Mouse (Mus musculus) heart, adult 8-10 months (tissue): ENCODE measurements around the gene Hpn. TPM values are rescaled to one million over a fixed set of nuclear protein-coding genes. Genes with fewer than 3 reads are reported as not detected.

Source experiments
- DNase-seq: peaks from one replicate; pipeline ENCODE4 v3.0.0; 2022; ENCODE audit warnings: low spot score
- total RNA-seq, 4 experiments: library from RNA; stranded (reverse); gene quantifications; 2 replicates each; pipeline ENCODE4 v1.2.4; 2022

The Hpn gene
- total RNA-seq, 4 experiments from 2014 or later, result 2.2 to 3.7 (median 2.6) TPM

DNA sequence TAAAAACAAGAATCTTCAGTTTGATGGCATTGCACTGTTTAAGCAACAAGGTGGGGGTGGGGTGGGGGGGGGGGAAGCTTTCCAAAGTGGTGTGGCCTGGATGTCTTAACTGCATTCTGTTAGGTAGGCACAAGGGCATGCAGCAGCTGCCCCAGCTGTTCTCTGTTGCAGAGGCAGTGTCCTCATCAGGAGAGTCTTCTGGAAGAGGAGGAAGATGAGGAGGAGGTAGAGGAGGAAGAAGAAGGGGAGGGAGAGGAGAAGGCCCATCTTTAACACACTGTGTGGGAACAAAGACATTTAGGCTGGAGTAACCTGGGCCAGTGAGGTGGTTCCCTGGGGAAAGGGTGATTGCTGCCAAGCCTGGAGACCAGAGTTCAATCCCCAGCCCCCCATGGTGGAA is 33.0 kb downstream of the Hpn start:
- no peak for DNase-seq

DNA sequence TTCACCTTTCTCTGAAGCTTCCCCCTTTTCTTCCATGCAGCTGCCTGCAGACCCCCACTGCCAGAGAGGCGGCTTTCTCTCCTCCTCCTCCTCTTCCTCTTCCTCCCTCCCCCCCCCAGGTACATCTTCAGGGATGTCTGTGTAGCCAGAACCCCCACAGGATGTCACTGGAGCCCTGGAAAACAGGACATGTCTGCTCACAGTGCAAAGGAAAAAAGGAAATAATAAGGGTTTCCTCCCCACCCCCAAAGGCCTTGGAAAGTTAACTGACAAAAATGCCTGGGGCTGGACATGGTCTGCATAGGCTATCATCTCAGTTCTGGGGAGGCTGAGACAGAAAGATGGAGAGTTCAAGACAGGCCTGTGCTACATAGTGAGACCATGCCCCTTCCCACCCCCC is 34.0 kb downstream of the Hpn start:
- no peak for DNase-seq

DNA sequence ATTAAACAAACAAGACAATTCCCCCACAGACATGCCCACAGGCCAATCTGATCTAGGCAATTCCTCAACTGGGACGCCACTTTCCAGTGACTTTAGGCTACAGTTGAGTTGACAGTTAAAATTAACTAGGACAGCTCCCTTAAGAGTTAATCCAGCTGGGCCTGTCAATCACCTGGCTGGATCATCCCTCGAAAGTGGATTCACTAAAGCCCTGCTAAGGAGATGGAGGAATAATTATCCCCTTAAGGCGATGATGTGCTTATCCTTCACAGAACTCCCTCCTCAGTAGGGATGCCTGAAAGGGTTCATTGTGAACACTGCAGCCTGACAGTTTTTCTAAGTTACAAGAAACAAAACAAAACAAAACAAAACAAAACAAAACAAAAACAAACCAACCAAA is 34.5 kb downstream of the Hpn start:
- DNase-seq, result no peak

DNA sequence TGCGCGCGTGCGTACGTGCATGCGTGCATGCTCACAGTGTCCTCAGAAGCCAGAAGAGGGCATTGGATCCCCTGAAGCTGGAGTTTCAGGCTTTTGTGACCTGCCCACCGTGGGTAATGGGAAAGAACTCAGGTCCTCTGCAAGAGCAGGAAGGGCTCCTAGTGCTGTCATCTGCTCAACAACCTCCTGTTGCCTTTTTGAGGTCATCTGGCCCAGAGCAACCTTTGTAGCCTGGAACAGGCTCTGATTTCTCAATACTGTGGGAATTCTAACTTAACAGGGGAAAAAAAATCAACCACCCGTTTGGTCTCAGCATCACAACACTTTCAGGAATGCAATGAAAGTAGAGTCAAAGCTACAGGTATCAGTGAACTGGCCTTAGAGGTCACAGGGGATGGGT is 35.4 kb downstream of the Hpn start:
- no peak for DNase-seq

DNA sequence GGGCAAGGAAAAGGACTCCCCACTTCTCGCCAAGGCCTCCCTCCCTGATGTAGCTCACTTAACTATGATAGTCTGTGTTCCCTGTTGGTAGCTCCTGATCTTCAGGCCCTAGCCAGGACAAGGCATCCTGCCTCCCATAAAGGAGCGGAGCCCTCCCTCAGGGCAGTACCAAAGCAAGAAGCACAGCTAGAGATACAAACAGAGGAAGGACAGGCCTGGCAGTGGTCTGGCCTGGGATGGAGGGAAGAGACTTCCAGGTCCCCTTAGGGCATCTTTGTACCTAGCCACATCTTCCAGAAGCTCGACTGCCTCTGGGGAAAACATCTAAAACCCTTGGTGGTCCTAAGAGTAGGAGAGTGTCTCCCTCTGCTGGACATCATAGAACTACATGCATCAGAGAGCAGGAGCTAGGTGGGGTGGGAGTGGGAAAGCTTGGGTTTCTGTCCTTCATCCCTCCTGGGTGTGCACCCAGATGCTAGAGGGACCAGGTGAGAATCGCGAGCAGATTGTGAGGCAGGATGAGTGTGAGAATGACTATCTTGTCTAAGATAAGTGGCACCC is 37.1 kb downstream of the Hpn start:
- peak; percentile 57 for DNase-seq

DNA sequence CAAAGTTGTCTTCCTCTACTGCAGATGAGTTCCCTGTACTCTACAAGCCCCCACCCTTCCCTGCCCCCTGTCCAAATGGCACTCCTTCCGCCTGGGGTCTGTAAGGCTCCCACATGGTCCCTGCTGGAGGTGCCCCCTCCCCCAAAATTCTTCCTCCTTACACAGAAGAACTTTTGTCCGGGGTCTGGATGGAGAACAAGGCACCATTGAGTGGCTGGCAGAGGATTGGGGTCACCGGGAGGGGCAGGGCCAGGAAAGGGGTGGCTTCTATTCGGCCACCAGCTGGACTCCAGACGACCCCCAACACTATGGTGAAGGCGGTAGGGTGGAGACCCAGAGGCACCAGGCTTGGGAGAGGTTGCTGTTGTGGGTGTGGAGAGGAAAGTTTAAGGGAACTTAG is 37.6 kb downstream of the Hpn start:
- no peak for DNase-seq

DNA sequence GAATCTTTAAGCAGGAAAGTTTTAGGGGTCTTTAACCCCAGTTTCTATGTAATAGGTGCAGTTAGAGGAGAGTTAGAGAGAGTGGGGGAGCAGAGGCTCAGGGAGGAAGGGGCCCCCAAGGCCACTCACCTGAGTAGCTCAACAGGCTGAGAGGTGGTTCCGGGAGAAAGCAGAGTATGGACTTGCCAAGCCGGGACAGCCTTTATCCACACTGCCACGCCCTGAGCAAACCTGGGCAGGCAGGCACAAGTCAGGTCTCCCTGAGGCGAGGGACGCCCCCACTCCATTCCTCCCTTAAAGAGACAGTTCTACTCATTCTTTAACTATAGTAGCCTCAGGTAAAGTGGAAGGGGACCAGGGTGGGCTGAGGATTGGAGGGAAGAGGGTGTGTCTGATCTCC is 38.6 kb downstream of the Hpn start, which contains the start of gene Fxyd3:
TSS of gene Fxyd3 (minus strand) at position 213 of the 400 bp plus-strand sequence.
- no peak for DNase-seq

DNA sequence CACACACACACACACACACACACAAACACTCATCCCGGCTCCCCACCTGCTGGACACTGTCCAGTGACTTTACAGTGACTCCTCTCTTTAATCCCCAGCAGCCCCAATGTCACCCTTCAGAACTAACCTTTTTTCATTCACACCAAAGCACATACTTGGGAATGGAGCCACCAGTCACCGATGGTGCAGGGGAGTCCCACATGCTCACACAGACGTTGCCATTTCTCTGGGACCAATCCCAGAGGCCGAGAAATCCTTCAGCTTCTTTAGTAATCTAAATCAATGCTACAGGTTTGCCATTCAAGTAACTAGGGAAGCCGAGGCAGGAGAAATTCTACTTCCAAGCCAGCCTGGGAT is 40.4 kb downstream of the Hpn start:
- no peak for DNase-seq

DNA sequence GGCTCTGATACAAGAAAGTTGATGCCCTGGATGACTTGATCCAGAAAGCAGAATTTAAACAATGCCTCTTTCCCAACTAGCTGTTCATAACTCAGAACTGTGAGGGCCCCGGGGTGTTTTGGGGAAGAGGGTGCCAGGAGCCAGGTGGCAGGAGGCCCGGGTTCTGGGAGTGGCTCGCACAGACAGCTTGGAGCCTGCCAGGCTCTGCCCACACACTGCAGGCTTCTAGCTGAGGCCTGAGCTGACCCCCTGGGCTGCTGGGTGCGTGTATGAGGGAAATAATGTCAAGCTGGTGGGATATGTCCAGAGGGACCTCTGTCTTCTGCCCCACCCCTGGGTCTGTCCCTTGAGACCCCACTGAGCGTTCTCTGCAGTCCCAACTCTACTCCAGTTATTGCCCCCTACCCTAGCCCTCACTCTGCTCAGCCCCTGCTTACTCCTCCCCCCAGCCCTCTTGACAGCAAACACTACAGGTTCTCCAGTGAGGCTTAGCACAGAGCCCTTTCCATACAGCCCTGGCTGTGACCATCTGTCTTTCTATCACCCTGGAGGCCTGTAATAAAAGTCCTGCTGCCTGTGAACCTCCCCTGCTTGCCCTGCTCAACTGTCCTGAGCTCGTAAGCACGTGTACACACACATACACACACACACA is 40.9 kb downstream of the Hpn start:
- DNase-seq, result no peak

DNA sequence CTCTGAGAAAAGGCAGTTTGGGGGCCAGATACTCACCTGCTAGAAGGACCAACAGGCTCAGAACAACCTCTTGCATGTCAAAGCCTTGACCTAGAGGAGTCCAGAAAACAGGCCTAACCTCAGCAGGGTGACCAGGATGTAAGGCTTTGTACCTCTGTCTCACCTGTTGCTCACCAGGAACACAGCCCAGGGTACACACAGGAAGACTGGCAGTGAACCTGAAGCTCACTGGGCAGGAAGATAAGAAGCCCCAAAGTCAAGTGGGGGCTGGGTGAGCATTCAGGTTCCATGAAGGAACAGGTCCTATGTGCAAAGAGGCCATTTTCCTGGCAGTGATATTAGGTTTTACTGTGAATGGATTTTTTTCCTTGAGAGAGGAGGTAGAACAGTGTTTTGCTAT is 41.5 kb downstream of the Hpn start:
- no peak for DNase-seq

DNA sequence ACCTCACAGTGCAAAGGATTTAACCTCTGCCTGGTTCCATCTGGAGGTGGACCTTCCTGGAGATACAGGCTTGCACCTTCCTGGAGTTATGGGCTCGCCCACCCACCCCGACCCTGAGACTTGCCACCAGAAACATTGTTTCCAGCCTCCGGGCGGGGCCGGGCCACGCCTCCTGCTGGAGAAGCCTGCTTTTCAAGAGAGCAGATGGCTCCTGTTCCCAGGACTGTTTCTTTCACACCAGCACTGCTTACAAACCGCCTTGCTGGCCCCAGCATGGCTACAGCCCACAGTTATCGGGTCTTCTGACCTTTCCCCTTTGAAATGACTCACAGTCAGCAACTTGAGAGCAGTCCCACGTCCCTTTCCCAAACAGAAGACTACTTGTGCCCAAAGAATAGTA is 42.8 kb downstream of the Hpn start:
- DNase-seq, result no peak

DNA sequence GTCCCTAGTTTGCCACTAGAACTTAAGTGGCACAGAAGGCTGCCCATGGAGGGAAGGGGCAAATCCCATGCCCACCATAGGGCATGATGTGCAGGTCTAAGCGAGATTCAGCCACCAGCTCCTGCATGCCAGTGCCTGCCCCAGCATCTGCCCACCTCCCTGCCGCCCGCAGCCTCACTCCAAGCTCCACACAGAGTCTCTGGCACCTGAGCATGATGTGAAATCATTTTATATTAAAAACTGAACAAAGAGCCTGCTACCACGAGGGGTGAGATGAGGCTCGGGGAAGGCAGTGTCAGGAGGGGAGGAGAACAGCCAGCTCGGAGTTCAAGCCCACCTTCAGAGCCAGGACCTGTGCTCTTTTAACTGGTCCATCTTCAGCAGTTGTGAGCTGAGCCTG is 44.8 kb downstream of the Hpn start:
- no peak for DNase-seq

DNA sequence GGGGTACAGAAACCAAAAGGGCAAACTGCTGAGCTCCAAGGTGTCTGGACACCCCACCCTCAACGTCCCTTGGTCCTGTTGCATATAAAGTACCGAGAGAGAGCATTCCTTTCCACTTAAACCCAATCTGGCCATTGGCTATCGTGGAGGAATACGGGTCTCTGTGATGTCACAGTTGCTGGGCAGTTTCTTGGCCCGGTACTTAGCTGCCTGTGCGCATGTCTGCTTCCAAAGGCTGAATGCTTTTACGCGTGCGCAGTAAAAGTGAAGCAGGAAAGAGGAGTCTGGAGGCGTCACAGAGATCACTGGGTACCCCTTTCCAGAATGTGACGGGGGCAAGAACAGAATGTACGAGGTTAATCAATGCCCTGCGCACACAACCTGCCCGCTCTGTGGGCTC is 45.6 kb downstream of the Hpn start:
- no peak for DNase-seq

DNA sequence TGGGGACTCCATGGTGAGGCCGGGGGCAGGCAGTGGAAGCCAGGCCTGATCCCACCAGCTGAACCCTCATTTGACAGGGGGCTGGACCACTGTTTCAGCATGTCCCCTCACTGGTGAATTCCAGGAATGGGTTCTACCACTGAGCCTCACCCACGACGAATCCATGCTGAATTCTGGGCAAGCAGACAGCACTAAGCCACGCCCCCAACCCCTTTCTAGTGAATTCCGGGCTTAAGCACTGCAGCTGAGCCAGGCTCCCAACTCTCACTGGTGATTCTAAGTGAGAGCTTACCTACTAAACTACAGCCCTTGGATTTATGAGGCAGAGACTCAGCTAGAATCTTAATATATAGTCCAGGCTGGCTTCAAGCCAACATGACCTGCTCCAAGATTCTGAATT is 47.3 kb downstream of the Hpn start:
- DNase-seq, result no peak

DNA sequence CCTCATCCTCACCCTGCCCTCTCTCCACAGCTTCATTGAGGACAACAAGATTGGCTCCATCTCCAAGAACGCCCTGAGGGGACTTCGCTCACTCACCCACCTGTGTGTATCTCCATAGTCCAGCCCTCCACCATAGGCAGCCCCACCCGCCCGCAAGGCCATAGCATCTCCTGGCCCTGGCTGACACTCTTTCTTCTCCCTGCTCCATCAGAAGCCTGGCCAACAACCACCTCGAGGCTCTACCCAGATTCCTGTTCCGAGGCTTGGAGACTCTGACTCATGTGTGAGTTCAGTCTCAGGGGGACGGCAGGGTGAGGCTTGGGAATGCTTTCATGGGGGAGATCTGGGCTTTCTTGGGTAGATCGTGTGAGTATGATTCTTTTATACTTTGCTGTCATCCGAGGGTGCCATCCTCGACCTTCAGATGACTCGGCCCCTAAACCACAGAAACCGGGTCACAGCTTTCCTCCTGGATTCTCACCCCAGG is 52.0 kb downstream of the Hpn start:
- no peak for DNase-seq

DNA sequence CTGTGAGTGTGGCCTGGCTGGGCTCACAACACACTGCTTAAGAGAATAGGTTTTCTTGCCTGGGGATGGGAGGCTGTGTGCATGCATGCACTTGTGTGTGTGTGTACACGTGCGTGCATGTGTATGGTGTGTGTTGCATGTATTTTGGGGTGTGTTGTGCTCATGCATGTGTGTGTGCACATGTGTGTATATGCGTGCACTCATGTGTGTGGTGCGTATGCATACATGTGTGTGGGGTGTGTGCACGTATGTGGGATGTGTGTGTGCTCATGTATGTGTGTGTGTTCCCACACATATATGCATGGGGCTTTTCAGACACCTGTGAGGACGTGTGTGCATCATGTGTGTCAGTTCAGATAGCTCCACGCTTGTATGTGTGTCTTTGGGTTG is 54.5 kb downstream of the Hpn start:
- DNase-seq, result no peak

DNA sequence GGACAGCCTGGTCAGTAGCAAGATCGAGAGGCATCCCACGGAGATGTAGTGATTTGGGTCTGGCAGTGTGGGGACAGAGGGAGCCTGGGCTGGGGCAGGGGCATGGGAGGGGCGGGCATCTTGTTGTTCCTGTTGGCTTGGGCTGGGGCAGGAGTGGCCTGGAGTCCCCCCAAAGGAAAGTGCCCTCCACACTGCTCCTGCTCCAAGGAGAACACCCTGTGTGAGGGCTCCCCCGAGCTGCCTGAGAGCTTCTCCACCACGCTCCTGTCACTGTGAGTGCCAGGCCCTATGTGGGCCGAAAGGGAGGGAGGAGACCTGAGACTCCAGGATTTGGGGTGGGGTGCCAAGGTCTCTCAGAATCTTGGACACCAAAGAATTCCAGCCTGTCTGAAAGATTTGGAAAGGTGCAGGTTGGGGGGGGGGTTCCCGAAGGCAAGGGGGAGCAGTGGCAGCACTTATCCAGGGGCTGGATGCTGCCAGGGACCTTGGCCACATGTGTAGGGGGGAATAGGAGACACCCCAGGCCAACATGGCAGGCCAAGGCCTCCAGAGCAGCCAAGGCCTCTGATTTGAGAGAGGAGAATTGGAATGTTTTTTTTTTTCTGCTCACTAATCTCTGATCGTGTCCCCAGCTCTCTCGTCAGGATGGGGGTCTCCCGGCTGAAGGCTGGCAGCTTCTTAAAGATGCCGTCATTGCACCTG is 55.0 kb downstream of the Hpn start:
- no peak for DNase-seq

DNA sequence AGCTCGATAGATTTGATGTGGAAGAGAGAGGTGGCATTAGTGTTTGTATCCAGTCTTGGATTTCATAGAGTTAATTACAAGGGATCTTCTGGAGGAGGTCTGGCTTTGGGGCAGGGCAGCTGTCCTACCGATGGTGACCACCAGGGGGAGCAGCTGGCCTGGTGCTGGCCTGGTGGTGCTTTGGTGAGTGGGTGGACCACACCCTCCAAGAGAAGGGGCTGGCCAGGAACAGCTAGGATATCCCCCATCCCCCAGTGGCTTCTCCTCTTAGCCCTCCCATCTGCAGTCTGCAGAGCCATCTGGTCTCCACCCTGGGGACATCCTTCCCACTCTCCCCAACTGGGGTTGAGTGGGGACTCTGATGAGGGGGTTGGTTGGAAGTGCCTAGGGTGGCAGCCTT is 56.0 kb downstream of the Hpn start, which contains the start of gene Lgi4:
TSS of gene Lgi4 (plus strand) at position 235 of the 400 bp plus-strand sequence.
- DNase-seq, result peak; percentile 89

DNA sequence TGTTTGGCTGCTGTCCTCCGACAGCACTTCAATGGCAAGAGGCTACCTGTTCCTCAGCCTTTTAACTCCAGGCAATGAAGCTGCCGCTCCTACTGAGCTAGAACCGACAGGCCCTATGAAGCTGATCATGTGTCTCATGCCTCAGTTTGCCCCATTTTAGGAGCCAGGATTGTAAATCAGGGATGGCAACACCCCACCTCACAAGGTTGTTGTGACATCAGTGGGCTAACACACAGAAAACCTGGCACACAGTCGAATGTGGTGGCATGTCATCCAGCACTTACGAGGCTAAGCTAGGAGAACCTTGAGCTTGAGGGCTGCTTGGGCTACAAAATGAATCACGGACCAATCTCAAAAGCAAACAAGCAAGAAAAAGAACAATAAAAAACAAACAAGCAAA is 56.9 kb downstream of the Hpn start:
- no peak for DNase-seq

DNA sequence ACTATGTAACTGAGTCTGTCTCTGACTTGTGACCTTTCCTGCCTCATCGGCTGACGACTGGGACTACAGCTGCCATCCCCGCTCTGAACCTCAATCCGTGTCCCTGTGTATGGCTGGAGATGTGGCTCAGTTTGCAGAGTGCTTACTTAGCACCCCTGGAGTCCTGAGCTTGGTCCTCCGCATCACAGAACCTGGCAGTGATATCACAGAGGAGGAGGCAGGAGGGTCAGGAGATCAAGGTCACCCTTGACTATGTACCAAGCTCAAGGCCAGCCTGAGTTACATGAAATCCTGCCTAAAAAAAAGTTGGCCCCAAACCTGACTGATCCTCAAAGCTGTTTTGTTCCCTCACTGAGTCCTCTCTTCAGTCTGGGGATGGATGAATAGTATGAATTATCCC is 57.4 kb downstream of the Hpn start:
- no peak for DNase-seq

DNA sequence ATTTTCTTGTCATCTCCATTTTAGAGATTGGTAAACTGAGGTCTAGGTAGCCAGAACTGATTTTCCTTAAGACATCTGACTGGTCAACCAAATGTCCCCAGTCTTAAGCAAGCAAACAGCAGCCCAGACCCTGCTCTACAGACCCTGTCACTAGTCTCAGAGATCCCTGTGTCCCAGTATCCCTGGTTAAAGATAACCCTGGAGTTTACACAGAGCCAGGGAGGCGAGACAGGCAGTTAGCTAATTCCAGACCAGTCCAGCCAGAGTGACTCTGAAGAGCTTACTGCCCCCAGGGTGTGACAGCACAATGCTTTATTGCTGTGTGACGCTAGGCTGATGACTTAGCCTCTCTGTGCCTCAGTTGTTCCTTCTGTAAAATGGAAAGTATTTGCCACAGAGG is 58.0 kb downstream of the Hpn start, which contains the start of gene Fxyd1:
TSS of gene Fxyd1 (minus strand) at position 129 of the 400 bp plus-strand sequence.
- DNase-seq, result no peak

DNA sequence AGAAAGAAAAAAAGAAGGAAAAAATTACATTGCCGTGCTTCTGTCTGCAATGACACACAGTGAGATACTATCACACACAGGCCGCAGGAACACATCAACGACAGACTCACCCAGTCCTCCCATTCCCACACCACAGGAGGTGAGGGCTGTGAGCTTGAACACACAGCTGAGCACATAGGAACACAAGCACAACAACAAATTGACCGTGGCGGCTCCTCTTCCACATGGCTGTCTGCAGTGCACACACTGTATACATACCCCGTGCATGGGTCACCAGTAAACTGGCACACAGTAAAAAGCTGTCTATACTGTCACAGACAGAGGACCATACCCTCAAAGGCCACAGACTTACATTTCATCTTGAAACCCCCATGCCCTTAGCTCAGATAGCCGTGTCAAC is 58.6 kb downstream of the Hpn start:
- no peak for DNase-seq

DNA sequence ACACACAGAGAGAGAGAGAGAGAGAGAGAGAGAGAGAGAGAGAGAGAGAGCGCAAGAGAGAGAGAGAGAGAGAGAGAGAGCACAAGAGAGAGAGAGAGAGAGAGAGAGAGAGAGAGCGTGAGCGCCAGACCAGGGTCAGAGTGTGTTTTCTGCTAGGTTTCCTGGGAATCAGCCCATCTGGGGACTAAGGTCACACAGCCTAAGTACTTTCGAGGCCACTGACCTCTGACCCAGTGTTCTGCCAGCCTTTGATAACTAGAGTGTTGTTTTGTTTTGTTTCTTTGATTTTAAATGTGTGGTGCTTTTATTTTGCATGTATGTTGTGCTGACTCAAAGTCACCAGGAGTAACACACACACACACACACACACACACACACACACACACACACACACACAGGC is 59.2 kb downstream of the Hpn start:
- no peak for DNase-seq
